Mouse (Mus musculus): ENCODE measurements at regions not wholly inside any gene's neighbourhood (a gene's known extent, or its start where the extent isn't known, plus 50 kb on each side); places are given as distances from the start of the nearest gene placed in this dataset.

DNA sequence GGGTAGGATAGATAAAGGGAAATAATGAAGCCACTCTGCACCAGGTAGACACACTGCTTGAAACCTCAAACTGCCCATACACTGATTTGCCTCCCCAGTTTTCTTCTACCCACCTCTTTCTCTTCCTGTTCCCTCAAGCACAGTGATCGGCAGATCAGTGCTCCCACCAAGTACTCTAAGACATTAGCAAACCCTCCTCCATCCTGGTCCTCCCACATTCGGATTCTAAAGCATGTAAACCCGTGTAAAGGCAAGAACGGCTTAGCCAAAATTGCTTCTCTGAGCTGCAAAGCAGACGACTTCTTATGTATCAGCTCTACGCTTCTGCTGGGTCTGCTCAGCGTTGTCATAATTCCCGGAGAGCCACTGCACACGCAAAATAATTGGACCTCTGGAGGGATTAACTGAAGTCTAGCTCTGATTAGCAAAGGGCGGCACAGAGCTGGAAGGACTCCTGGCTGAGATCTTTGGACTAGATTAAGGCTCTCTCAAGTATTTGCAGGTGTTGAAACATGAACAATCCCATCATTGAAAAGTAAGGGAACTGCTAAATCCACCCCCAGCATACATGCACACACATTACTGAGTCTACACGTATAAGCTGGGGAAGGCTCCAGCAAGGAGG lies 67.2 kb downstream of the Mtx3 start:
- H3K9ac ChIP-seq, result no peak overlapping the region
- H3K4me2 ChIP-seq, result no peak overlapping the region
- H3K9me3 ChIP-seq (replicated peaks), result no peaks in the 10 kb centered on the region
- 68% methylated on average over 11 of the region's 11 CpGs for WGBS (ENCODE audit: insufficient replicate concordance)
- H3K27ac ChIP-seq (replicated peaks), result no peak overlapping the region
- H3K27me3 ChIP-seq, result no peaks in the 10 kb centered on the region; the same call in 1 of the 2 replicates
- H3K4me1 ChIP-seq (replicated peaks), result no peaks in the 10 kb centered on the region
- H3K36me3 ChIP-seq (replicated peaks), result no peaks in the 10 kb centered on the region
- no peak for ATAC-seq (ENCODE audit: insufficient read depth)
- no peak overlapping the region for H3K4me3 ChIP-seq (replicated peaks)

DNA sequence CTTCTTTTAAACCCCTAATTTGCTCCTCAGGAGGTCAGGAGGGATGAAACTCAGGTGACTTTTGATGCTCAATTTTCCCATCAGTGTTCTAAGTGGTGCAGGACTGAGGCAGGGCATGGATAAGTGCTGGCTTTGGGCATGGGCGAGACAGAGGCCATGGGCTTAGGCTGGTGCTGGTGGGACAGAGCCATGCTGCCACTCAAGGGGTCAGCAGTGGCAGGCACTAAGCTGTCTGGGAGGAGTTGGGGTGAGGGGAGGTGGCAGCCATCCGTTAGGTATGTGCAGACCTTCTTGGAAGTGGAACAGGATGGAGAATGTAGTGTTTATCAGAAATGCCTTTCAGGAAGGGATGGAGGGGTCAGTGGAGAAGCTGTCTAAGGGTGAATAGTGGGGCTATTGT lies 68.1 kb downstream of the Mtx3 start:
- no peak for ATAC-seq (ENCODE audit: insufficient read depth)
- no peaks in the 10 kb centered on the region; the same call in 1 of the 2 replicates for H3K27me3 ChIP-seq
- H3K9me3 ChIP-seq (replicated peaks), result no peaks in the 10 kb centered on the region
- H3K4me2 ChIP-seq, result no peak overlapping the region
- H3K27ac ChIP-seq (replicated peaks), result no peak overlapping the region
- H3K9ac ChIP-seq, result no peak overlapping the region
- H3K36me3 ChIP-seq (replicated peaks), result no peaks in the 10 kb centered on the region
- no peaks in the 10 kb centered on the region for H3K4me1 ChIP-seq (replicated peaks)
- 51% methylated on average over 2 of the region's 2 CpGs for WGBS (ENCODE audit: insufficient replicate concordance)
- H3K4me3 ChIP-seq (replicated peaks), result no peak overlapping the region

DNA sequence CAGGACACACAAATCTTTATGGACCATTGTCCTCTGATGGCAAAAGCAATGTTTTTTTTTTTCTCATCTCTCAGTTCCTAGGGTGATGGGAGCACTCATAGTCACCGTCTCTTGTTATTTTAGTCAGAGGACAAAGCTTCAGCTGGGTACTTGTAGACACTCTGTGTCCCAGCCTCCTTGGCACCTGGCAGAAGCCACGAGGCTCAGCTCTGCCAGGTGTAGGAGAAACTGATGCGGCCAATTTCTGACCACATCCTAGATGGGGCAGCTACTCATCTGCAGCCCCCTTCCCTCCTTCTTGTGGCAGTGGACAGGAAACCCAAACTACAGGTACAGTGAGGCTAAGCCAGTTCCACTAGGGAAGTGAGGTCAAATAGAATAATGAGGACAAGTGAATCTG lies 70.1 kb downstream of the Mtx3 start:
- Histone ChIP-seq H3K9ac (no peak overlapping the region), H3K4me3 (replicated peaks) (no peak overlapping the region), H3K9me3 (replicated peaks) (no peaks in the 10 kb centered on the region), H3K27ac (replicated peaks) (no peak overlapping the region), H3K27me3 (no peaks in the 10 kb centered on the region), H3K36me3 (replicated peaks) (no peaks in the 10 kb centered on the region), H3K4me2 (no peak overlapping the region), H3K4me1 (replicated peaks) (no peaks in the 10 kb centered on the region)
- 61% methylated on average over 3 of the region's 3 CpGs for WGBS (ENCODE audit: insufficient replicate concordance)
- no peak for ATAC-seq (ENCODE audit: insufficient read depth)

DNA sequence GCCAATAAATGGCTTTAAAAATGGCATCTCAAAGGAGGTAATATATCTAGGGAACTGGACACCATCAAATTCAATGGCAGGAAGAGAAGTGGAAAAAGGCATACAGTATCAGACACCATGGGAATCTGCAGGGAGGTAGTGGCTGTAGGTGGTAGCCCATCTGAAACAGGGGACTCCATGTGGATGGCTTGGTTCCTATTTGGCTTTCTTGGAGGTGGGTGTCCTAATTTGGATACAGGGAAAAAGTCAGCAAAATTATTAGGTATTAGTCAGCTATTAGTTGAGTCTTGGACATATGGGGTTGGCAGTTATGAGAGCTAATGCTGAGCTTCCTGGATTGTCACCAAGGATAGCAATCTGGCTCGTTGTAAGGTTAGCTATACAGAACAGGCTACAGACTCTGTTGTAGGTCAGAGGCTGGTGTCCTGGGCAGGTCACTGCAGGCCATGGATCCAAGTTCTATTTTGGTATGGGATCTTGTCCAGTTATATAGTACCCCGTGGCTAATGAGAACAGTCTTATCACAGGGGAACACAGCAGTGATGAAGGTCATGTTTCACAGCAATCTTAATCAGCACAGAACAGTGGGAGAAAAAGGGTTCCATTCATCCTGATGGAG lies 70.8 kb downstream of the Mtx3 start:
- no peaks in the 10 kb centered on the region for H3K9me3 ChIP-seq (replicated peaks)
- no peaks in the 10 kb centered on the region for H3K4me1 ChIP-seq (replicated peaks)
- H3K27ac ChIP-seq (replicated peaks), result no peak overlapping the region
- no peak overlapping the region for H3K4me3 ChIP-seq (replicated peaks)
- no peaks in the 10 kb centered on the region for H3K27me3 ChIP-seq
- no peak for ATAC-seq (ENCODE audit: insufficient read depth)
- H3K36me3 ChIP-seq (replicated peaks), result no peaks in the 10 kb centered on the region
- WGBS (ENCODE audit: insufficient replicate concordance), result 41% methylated on average over 2 of the region's 2 CpGs
- no peak overlapping the region for H3K4me2 ChIP-seq
- no peak overlapping the region for H3K9ac ChIP-seq

DNA sequence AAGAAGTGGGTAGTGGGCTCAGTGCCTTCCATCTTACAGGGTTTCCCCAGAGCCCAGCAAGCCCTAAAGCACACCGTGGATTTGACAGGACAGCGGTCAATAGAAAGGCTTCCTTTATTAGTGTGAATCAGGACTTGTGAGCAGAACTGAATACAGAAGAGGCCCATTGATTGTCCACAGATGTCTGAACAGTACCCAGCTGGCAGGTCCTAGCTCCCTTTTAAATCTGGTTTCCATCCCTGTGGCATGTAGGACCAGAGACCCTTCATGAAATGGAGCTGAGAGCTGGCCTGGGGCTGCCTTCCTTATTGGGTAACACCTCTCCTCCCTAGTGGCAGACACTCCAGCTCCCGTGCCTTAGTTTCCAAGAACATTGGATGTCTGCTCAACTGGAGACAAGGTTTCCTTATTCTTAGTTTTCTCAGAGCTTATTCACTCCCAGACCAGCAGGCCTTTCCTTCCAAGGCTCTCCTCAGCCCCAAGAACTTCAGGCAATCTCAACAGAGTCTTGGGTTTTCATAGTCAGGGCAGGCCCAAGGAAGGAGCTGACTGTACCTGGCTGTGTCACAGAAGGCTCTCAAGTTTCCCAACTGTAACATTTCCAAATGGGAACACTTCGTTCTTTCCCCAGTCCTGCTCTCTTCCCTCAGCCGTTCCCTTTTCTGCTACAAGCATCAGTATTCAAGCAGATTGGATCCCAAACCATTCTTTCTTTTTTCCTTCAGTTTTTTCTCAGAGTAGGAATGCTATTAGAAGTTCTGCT lies 71.6 kb downstream of the Mtx3 start:
- Histone ChIP-seq H3K4me1 (replicated peaks) (no peaks in the 10 kb centered on the region), H3K4me2 (no peak overlapping the region), H3K9ac (no peak overlapping the region), H3K4me3 (replicated peaks) (no peak overlapping the region), H3K27me3 (no peaks in the 10 kb centered on the region), H3K27ac (replicated peaks) (no peak overlapping the region), H3K36me3 (replicated peaks) (no peaks in the 10 kb centered on the region), H3K9me3 (replicated peaks) (no peaks in the 10 kb centered on the region)
- 66% methylated on average over 5 of the region's 5 CpGs for WGBS (ENCODE audit: insufficient replicate concordance)
- no peak for ATAC-seq (ENCODE audit: insufficient read depth)

DNA sequence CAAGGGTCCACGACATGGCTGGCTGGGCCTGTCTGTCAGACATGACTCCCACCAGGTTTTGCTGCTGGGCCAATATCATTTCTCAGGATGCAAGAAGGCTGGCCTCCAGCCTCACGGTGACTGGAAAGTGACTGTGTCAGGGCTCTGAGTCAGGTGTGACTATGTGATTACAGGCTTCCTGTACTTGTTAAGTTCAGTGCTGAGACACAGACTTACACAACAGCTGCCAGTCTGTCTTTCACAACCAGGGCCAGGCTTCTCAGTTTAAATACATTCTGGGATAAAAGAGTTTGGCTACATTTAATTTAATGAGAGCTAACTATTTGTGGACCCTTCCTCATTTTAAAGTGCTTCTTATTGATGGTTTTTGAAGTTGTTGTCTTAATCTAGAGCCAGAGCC lies 75.3 kb downstream of the Mtx3 start:
- no peak overlapping the region for H3K9ac ChIP-seq
- no peak overlapping the region for H3K4me3 ChIP-seq (replicated peaks)
- H3K4me1 ChIP-seq (replicated peaks), result no peaks in the 10 kb centered on the region
- H3K4me2 ChIP-seq, result no peak overlapping the region
- no peaks in the 10 kb centered on the region for H3K36me3 ChIP-seq (replicated peaks)
- WGBS (ENCODE audit: insufficient replicate concordance), result 52% methylated on average over 2 of the region's 2 CpGs
- no peak for ATAC-seq (ENCODE audit: insufficient read depth)
- H3K27ac ChIP-seq (replicated peaks), result no peak overlapping the region
- H3K9me3 ChIP-seq (replicated peaks), result no peaks in the 10 kb centered on the region
- H3K27me3 ChIP-seq, result no peaks in the 10 kb centered on the region

DNA sequence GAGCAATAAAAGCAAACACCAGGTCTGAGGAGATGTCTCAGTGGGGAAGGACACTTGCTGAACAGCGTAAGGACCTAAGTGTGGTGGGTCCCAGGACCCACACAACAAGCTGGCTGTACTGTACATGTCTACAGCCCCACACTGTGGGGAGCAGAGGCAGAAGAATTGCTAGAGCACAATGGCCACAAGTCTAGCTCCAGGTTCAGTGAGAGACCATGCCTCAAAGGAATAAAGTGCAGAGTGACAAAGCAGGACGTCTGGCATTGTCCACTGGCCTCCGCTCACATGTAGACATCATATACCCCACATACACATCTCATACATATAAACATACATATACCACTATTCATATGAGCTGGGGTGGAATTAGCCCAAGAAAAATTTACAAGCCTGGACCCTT lies 77.4 kb downstream of the Mtx3 start:
- H3K36me3 ChIP-seq (replicated peaks), result no peaks in the 10 kb centered on the region
- no peak for ATAC-seq (ENCODE audit: insufficient read depth)
- no peak overlapping the region for H3K4me3 ChIP-seq (replicated peaks)
- H3K9ac ChIP-seq, result no peak overlapping the region
- H3K9me3 ChIP-seq (replicated peaks), result no peaks in the 10 kb centered on the region
- H3K4me2 ChIP-seq, result no peak overlapping the region
- H3K27ac ChIP-seq (replicated peaks), result no peak overlapping the region
- H3K27me3 ChIP-seq, result no peaks in the 10 kb centered on the region
- WGBS (ENCODE audit: insufficient replicate concordance), result 73% methylated on average over 3 of the region's 3 CpGs
- no peaks in the 10 kb centered on the region for H3K4me1 ChIP-seq (replicated peaks)

DNA sequence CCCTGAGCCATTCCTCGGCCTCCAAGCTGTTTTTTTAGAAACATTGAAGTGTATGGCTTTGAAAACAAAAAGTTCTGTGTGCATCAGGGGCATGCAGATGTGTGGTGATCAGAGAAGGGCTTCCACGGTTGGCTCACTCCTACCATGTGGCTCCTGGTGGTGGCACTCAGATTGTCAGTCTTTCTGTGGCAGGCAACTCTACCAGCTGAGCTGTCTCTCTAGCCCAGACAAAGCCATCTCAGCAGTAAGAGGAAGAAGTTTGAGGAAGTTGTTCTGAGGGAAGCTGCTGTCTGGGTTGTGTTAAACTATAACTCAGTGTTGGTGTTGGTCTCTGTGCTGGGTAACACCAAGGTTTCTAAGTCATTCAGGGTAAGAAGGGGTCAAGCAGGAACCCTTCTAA lies 78.9 kb downstream of the Mtx3 start:
- Histone ChIP-seq H3K9ac (no peak overlapping the region), H3K4me2 (no peak overlapping the region), H3K36me3 (replicated peaks) (no peaks in the 10 kb centered on the region), H3K27ac (replicated peaks) (no peak overlapping the region), H3K4me3 (replicated peaks) (no peak overlapping the region), H3K4me1 (replicated peaks) (no peaks in the 10 kb centered on the region), H3K9me3 (replicated peaks) (no peaks in the 10 kb centered on the region), H3K27me3 (no peaks in the 10 kb centered on the region)
- 32% methylated on average over 2 of the region's 2 CpGs for WGBS (ENCODE audit: insufficient replicate concordance)
- ATAC-seq (ENCODE audit: insufficient read depth), result no peak

DNA sequence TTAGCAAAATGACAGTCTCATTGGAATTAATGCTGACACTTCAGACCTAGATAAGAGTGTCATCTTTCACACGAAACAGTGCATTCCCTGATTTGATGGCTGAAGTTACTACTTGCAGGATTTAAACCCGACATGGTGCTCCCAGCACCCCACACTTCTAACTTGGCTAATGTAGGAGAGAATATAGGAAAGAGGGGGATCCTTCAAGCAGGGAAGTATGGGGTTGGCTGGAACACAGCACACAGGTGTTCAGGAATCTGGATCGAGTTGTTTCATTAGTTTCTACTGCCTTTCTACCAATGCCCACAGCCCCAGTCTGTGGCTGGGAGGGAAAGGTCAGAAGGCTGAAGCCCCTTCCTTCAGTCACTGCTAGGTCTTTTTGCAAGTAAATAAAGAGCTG lies 79.5 kb downstream of the Mtx3 start:
- WGBS (ENCODE audit: insufficient replicate concordance), result 45% methylated on average over 3 of the region's 3 CpGs

DNA sequence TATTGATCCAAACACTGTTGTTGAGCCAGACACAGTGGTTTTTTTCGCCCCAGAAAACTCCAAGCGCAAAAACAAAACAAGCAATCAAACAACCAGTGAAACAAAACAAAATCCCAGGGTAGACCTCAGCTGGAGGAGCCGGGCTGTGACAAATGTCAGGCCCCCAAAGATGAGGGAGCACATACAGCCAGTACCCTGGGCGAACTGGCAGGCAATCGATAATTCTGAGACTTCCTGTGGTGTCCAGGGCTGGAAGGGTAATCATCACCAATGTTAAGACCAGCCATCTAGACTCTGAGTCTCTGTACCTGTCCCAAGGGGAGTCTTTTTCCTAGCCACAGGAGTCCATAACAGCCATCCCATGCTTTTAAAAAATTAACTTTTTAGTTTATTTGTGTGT lies 80.6 kb downstream of the Mtx3 start:
- H3K9me3 ChIP-seq (replicated peaks), result no peaks in the 10 kb centered on the region
- H3K4me3 ChIP-seq (replicated peaks), result no peak overlapping the region
- no peaks in the 10 kb centered on the region for H3K36me3 ChIP-seq (replicated peaks)
- H3K9ac ChIP-seq, result no peak overlapping the region
- no peaks in the 10 kb centered on the region for H3K4me1 ChIP-seq (replicated peaks)
- 69% methylated on average over 5 of the region's 5 CpGs for WGBS (ENCODE audit: insufficient replicate concordance)
- H3K27ac ChIP-seq (replicated peaks), result no peak overlapping the region
- ATAC-seq (ENCODE audit: insufficient read depth), result no peak
- no peak overlapping the region for H3K4me2 ChIP-seq
- H3K27me3 ChIP-seq, result no peaks in the 10 kb centered on the region

More for the DNA sequence above, 79.5 kb downstream of the Mtx3 start:
- Histone ChIP-seq H3K4me2 (no peak overlapping the region), H3K9me3 (replicated peaks) (no peaks in the 10 kb centered on the region), H3K27ac (replicated peaks) (no peak overlapping the region), H3K9ac (no peak overlapping the region), H3K36me3 (replicated peaks) (no peaks in the 10 kb centered on the region), H3K27me3 (no peaks in the 10 kb centered on the region), H3K4me1 (replicated peaks) (no peaks in the 10 kb centered on the region), H3K4me3 (replicated peaks) (no peak overlapping the region)
- no peak for ATAC-seq (ENCODE audit: insufficient read depth)

DNA sequence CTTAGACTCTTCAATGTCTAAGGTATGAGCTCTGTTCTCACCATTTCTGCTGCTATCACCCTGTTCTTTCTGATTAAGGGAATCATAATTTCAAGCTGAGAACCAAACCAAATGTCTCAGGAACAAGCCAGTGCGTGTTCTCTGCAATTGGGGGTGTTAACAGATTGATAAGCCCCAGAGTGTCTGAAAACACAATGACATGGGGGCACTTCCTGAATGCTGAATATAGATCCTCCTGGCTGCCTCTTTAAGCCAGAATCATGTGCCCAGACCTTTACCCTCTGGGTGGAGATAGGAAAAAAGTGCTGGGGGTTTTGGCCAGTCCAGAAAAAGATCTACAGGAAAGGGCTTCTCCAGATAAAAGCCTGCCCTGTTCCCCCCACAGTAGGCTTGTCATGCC lies 84.0 kb downstream of the Mtx3 start:
- Histone ChIP-seq H3K27ac (replicated peaks) (no peak overlapping the region), H3K27me3 (no peaks in the 10 kb centered on the region), H3K4me1 (replicated peaks) (no peaks in the 10 kb centered on the region), H3K9me3 (replicated peaks) (no peaks in the 10 kb centered on the region), H3K4me2 (no peak overlapping the region), H3K4me3 (replicated peaks) (no peak overlapping the region), H3K9ac (no peak overlapping the region), H3K36me3 (replicated peaks) (no peaks in the 10 kb centered on the region)
- no peak for ATAC-seq (ENCODE audit: insufficient read depth)
- 23% methylated on average over 1 of the region's 1 CpGs for WGBS (ENCODE audit: insufficient replicate concordance)
